Mouse (Mus musculus): ENCODE measurements around the gene Lifr. TPM values are rescaled to one million over a fixed set of nuclear protein-coding genes. Genes with fewer than 3 reads are reported as not detected.

Gene Lifr
- polyA plus RNA-seq, 1 experiment from 2014 or later = 9.4 TPM

DNA sequence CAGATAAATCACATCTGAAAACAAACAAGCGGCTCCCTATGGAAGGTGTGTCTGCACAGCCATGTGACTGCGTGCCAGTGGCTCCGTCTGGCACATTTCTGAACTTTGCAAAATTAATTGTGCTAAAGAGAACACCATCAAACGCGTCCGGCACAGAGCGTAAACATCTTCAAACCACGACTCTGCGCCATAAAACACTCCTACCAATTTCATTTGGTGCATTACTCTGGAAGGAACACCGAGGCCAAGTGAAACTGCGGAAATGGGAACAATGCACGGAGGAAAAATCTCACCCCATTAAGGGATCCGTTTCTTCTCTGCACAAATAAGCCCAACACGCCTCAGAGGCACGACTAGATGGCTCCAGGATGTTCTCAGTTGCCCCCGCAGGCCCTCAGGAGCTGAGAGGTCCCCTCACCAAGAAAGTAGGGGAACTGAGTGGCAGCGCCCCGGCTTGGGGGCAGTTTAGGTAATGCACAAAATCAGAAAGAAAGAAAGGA, 38.3 kb downstream of the Lifr start:
- Histone ChIP-seq H3K27me3 (ENCODE audit: control insufficient read depth, insufficient read depth, low read length) (peaks cover 7% of the 10 kb centered on the region; the same call in 1 of the 2 replicates), H3K27ac (ENCODE audit: low read depth, low read length) (no peak overlapping the region), H3K4me2 (ENCODE audit: low read depth, low read length, severe bottlenecking) (peak overlapping the region; percentile 81), H3K4me1 (replicated peaks; ENCODE audit: control insufficient read depth, insufficient read depth, low read length) (peaks cover 3% of the 10 kb centered on the region; the same call in 1 of the 2 replicates), H3K4me3 (ENCODE audit: low read depth, low read length) (peak overlapping the region; percentile 61), H3K36me3 (ENCODE audit: control insufficient read depth, insufficient read depth, low read length) (no peaks in the 10 kb centered on the region), H3K9me3 (ENCODE audit: control insufficient read depth, low read length) (no peaks in the 10 kb centered on the region), H3K9ac (ENCODE audit: low read length) (peak overlapping the region; percentile 74)
- ATAC-seq (replicated peaks; ENCODE audit: low FRiP score) (peak; percentile 19; the same call in 1 of the 2 replicates), DNase-seq (ENCODE audit: low spot score) (no peak)
- 2% methylated on average over 18 of the region's 18 CpGs for WGBS

DNA sequence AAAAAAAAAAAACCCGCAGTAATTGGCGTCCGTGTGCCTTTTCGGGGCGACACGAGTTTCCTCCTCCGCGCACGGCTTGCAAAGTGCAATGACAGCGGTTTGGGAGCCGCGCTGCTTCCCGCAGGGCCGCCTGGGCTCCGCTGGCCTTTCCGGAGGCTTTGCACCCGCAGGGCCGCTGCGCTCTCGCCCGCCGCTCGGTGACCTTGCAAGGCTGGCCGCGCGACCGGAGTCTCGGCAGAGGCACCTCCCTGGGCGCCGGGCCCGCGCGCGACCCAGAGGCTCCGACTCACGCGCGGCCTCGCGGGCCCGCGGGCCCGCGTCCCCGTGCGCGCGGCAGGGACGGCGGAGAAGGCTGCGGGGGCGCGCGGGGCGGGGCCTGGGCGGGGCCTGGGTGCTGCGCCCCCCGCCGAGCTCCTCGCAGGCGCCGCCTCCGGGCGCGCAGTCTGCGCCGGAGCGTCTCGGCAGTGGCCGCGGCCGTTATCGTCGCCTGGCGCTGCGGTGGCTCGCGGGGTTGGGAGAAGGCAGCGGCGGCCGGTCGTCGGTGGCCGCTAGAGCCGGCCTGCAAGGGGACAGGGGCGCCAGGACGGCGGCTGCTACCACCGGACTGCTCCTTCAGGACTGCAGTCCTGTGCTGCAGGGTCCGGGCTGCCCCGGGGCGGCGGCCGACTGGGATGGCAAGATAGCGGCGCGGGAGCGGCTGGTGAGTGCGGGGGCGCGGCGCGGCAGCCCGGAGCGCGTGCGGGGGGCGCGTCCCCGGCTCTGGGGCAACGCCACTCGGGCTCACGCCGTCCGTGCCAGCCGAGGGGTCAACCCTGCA, 38.9 kb downstream of the Lifr start:
- H3K36me3 ChIP-seq (ENCODE audit: control insufficient read depth, insufficient read depth, low read length) = no peaks in the 10 kb centered on the region
- peaks cover 7% of the 10 kb centered on the region; the same call in 1 of the 2 replicates for H3K27me3 ChIP-seq (ENCODE audit: control insufficient read depth, insufficient read depth, low read length)
- DNase-seq (ENCODE audit: low spot score) (peak; percentile 90), ATAC-seq (replicated peaks; ENCODE audit: low FRiP score) (peak; percentile 93)
- H3K9ac ChIP-seq (ENCODE audit: low read length) = peak overlapping the region; percentile 74
- peak overlapping the region; percentile 81 for H3K4me2 ChIP-seq (ENCODE audit: low read depth, low read length, severe bottlenecking)
- H3K4me3 ChIP-seq (ENCODE audit: low read depth, low read length) = peak overlapping the region; percentile 61
- WGBS = under 1% methylated on average over 102 of the region's 116 CpGs
- H3K27ac ChIP-seq (ENCODE audit: low read depth, low read length) = no peak overlapping the region
- no peaks in the 10 kb centered on the region for H3K9me3 ChIP-seq (ENCODE audit: control insufficient read depth, low read length)
- H3K4me1 ChIP-seq (replicated peaks; ENCODE audit: control insufficient read depth, insufficient read depth, low read length) = peaks cover 3% of the 10 kb centered on the region; the same call in 1 of the 2 replicates

DNA sequence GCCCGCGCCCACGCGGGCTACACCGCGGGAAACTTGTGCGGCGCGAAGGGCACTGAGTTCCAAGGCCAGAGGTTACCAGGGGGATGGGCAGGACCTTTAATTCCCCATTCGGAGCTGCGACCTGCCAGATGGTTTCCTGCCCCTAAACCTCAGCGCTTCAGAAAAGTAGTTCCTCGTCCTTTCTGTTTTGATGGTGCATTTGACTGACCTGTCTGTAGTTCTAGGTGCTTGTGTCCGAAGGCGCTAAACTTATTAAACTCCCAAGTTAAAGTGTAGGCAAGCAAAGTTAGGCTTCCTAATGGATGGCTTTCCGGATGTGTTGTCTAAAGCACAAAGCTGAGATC, 39.5 kb downstream of the Lifr start:
- Histone ChIP-seq H3K27ac (ENCODE audit: low read depth, low read length) (no peak overlapping the region), H3K36me3 (ENCODE audit: control insufficient read depth, insufficient read depth, low read length) (no peaks in the 10 kb centered on the region), H3K4me2 (ENCODE audit: low read depth, low read length, severe bottlenecking) (peak overlapping the region; percentile 81), H3K4me3 (ENCODE audit: low read depth, low read length) (peak overlapping the region; percentile 61), H3K27me3 (ENCODE audit: control insufficient read depth, insufficient read depth, low read length) (peaks cover 7% of the 10 kb centered on the region; the same call in 1 of the 2 replicates), H3K9me3 (ENCODE audit: control insufficient read depth, low read length) (no peaks in the 10 kb centered on the region), H3K9ac (ENCODE audit: low read length) (peak overlapping the region; percentile 74), H3K4me1 (replicated peaks; ENCODE audit: control insufficient read depth, insufficient read depth, low read length) (peaks cover 3% of the 10 kb centered on the region; the same call in 1 of the 2 replicates)
- under 1% methylated on average over 16 of the region's 16 CpGs for WGBS
- DNase-seq (ENCODE audit: low spot score) = no peak
- no peak for ATAC-seq (replicated peaks; ENCODE audit: low FRiP score)

DNA sequence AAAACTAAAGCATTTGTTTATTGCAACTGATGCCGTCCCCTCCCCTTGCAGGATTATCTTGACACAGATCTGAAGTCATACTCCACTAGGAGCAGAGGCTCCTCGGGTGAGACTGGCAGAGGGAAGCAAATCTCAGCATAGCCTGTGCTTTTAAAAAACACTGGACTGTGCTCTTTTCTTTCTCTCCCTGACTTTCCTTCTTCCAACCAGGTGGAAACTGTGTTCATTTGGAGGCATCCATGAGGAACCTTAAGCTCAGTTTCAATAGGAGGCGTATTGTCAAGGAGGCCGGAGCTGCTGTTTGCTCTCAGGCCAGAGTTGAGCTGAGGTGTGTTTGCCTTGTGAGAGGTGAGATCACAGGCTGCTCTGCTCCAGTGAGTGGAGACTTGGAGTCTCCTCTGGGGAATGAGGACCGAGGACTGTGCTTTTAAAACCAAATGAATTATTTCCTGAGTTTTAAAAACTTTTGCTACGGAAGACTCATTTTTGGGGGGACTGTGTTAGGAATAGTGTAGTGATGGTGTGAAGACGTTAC, 40.3 kb downstream of the Lifr start:
- no peak overlapping the region for H3K9ac ChIP-seq (ENCODE audit: low read length)
- peak overlapping the region; percentile 81; the same call in 1 of the 2 replicates for H3K4me2 ChIP-seq (ENCODE audit: low read depth, low read length, severe bottlenecking)
- no peaks in the 10 kb centered on the region for H3K36me3 ChIP-seq (ENCODE audit: control insufficient read depth, insufficient read depth, low read length)
- H3K9me3 ChIP-seq (ENCODE audit: control insufficient read depth, low read length) = no peaks in the 10 kb centered on the region
- ATAC-seq (replicated peaks; ENCODE audit: low FRiP score) = no peak
- no peak for DNase-seq (ENCODE audit: low spot score)
- no peak overlapping the region for H3K27ac ChIP-seq (ENCODE audit: low read depth, low read length)
- H3K4me3 ChIP-seq (ENCODE audit: low read depth, low read length) = peak overlapping the region; percentile 61; the same call in 1 of the 2 replicates
- H3K27me3 ChIP-seq (ENCODE audit: control insufficient read depth, insufficient read depth, low read length) = peaks cover 7% of the 10 kb centered on the region; the same call in 1 of the 2 replicates
- 30% methylated on average over 7 of the region's 7 CpGs for WGBS
- H3K4me1 ChIP-seq (replicated peaks; ENCODE audit: control insufficient read depth, insufficient read depth, low read length) = peaks cover 3% of the 10 kb centered on the region; the same call in 1 of the 2 replicates

DNA sequence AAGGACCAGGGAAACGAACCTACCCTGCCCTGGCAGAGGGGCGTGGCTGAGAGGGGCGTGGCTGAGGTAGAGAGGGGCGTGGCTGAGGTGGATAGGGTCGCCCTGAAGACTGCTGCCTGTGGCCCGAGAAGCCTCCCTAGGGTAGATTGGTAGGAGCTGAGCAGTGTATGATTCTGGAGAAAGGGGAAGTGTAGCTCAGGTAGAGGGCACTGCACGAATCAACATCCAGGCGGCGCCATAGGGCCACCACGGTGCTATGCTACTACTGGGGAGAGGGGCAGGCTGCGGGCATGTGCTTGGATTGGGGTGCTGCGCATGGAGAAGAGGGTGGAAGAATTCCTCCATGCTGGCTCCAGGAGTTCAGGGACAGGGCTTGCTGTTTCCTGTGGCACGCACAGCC, 42.3 kb downstream of the Lifr start:
- ATAC-seq (replicated peaks; ENCODE audit: low FRiP score) (no peak), DNase-seq (ENCODE audit: low spot score) (no peak)
- Histone ChIP-seq H3K4me1 (replicated peaks; ENCODE audit: control insufficient read depth, insufficient read depth, low read length) (peaks cover 3% of the 10 kb centered on the region; the same call in 1 of the 2 replicates), H3K9ac (ENCODE audit: low read length) (no peak overlapping the region), H3K4me3 (ENCODE audit: low read depth, low read length) (no peak overlapping the region), H3K9me3 (ENCODE audit: control insufficient read depth, low read length) (no peaks in the 10 kb centered on the region), H3K4me2 (ENCODE audit: low read depth, low read length, severe bottlenecking) (no peak overlapping the region), H3K27ac (ENCODE audit: low read depth, low read length) (no peak overlapping the region), H3K27me3 (ENCODE audit: control insufficient read depth, insufficient read depth, low read length) (peaks cover 5% of the 10 kb centered on the region; the same call in 1 of the 2 replicates), H3K36me3 (ENCODE audit: control insufficient read depth, insufficient read depth, low read length) (no peaks in the 10 kb centered on the region)
- 36% methylated on average over 13 of the region's 13 CpGs for WGBS

DNA sequence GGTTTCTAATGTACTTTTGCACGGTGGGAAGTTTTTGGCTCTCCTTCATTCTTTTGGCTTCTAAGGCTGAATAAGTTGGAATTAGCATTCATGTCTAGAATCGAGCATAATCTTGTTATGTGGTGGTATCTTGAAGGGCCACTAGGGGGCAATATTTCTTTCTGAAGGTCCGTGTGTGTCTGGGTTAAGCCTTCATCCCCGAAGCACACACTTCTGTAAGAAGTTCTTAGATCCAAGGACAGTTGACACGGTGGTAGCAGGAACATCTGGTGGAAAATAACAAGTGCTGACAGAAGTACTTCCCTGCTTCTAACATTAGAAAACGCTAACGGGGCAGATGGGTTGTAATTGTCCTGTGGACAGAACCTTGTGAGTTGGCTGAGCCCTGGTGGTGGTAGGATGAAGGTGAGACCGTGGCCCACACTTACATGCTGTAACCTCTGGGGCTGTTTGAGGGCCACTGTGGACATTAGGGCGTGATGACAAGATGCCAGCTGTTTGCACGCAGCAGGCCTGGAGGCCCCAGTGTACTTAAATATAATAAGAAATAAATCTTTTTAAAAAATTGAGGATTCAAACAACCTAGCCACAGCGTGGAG, 44.1 kb downstream of the Lifr start:
- DNase-seq (ENCODE audit: low spot score) (no peak), ATAC-seq (replicated peaks; ENCODE audit: low FRiP score) (peak; percentile 33; the same call in 1 of the 2 replicates)
- Histone ChIP-seq H3K27me3 (ENCODE audit: control insufficient read depth, insufficient read depth, low read length) (peaks cover 5% of the 10 kb centered on the region; the same call in 1 of the 2 replicates), H3K4me1 (replicated peaks; ENCODE audit: control insufficient read depth, insufficient read depth, low read length) (0 out of 2 replicates have a peak, but pooled peaks cover 3% of the 10 kb centered on the region), H3K4me3 (ENCODE audit: low read depth, low read length) (no peak overlapping the region), H3K9ac (ENCODE audit: low read length) (no peak overlapping the region), H3K9me3 (ENCODE audit: control insufficient read depth, low read length) (no peaks in the 10 kb centered on the region), H3K4me2 (ENCODE audit: low read depth, low read length, severe bottlenecking) (no peak overlapping the region), H3K36me3 (ENCODE audit: control insufficient read depth, insufficient read depth, low read length) (no peaks in the 10 kb centered on the region), H3K27ac (ENCODE audit: low read depth, low read length) (no peak overlapping the region)
- 60% methylated on average over 11 of the region's 11 CpGs for WGBS

DNA sequence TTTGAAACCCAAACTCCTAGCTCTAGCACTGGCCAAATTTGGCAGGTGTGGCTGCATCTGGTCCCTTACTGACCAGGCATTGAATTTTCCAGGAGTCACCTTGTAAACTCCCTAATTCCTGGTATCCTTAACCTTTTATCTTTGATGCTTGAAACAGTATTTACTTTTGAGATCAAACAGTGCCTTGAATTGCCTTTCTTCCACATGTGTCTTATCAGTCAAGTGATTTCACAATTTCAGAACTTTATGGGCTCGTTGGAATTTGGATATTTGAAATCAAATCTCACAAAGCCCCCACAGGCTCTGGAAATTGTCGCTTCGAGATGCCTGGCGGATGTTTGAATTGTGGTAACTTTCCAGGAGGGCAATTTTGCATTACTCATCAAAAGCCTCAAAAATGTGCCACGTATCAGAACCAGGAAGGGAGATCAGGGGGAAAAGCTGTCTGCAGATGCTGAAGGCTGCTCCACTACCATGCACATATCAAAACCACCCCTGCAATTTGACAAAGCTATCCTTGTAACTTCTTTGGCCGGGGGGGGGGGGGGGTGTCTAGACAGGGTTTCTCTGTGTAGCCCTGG, 45.7 kb downstream of the Lifr start:
- 88% methylated on average over 6 of the region's 6 CpGs for WGBS
- no peak for ATAC-seq (replicated peaks; ENCODE audit: low FRiP score)
- H3K4me3 ChIP-seq (ENCODE audit: low read depth, low read length) = no peak overlapping the region

DNA sequence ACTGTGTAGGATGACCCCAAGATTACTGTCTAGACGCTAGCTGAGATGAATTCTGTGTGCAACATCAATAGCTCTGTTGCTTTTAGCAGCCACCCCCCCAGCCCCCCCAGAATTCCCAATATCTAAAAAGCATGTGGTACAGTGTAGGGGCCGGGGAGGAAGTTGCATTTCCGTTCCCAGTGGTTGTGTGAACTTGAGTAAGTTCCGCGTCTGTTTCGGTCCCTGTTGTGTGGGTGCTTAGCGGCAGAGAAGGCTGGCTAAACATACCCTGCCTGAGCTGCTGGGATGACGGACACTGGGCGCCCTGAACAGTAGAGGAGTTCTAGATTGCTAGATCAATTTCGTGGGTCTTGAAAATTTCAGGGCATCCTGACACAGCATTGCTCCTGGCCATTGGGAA, 46.5 kb downstream of the Lifr start:
- H3K27me3 ChIP-seq (ENCODE audit: control insufficient read depth, insufficient read depth, low read length) = no peaks in the 10 kb centered on the region; the same call in 1 of the 2 replicates
- H3K4me2 ChIP-seq (ENCODE audit: low read depth, low read length, severe bottlenecking) = no peak overlapping the region
- no peak for ATAC-seq (replicated peaks; ENCODE audit: low FRiP score)
- no peak for DNase-seq (ENCODE audit: low spot score)
- no peak overlapping the region for H3K27ac ChIP-seq (ENCODE audit: low read depth, low read length)
- H3K36me3 ChIP-seq (ENCODE audit: control insufficient read depth, insufficient read depth, low read length) = no peaks in the 10 kb centered on the region
- H3K4me3 ChIP-seq (ENCODE audit: low read depth, low read length) = no peak overlapping the region
- H3K9me3 ChIP-seq (ENCODE audit: control insufficient read depth, low read length) = no peaks in the 10 kb centered on the region
- WGBS = 92% methylated on average over 10 of the region's 10 CpGs
- no peak overlapping the region for H3K9ac ChIP-seq (ENCODE audit: low read length)
- H3K4me1 ChIP-seq (replicated peaks; ENCODE audit: control insufficient read depth, insufficient read depth, low read length) = no peaks in the 10 kb centered on the region

More for the DNA sequence above, 45.7 kb downstream of the Lifr start:
- H3K4me2 ChIP-seq (ENCODE audit: low read depth, low read length, severe bottlenecking) = no peak overlapping the region
- no peaks in the 10 kb centered on the region for H3K4me1 ChIP-seq (replicated peaks; ENCODE audit: control insufficient read depth, insufficient read depth, low read length)
- H3K9ac ChIP-seq (ENCODE audit: low read length) = no peak overlapping the region
- no peak for DNase-seq (ENCODE audit: low spot score)
- no peak overlapping the region for H3K27ac ChIP-seq (ENCODE audit: low read depth, low read length)
- H3K9me3 ChIP-seq (ENCODE audit: control insufficient read depth, low read length) = no peaks in the 10 kb centered on the region
- no peaks in the 10 kb centered on the region for H3K36me3 ChIP-seq (ENCODE audit: control insufficient read depth, insufficient read depth, low read length)
- H3K27me3 ChIP-seq (ENCODE audit: control insufficient read depth, insufficient read depth, low read length) = peaks cover 5% of the 10 kb centered on the region; the same call in 1 of the 2 replicates
